Mouse (Mus musculus) lung, adult 2 months (tissue): ENCODE measurements around the gene Krr1. TPM values are rescaled to one million over a fixed set of nuclear protein-coding genes. Genes with fewer than 3 reads are reported as not detected.
"Not testable (repeated sequence)": the region's sequence is repeated elsewhere in the genome, so short reads cannot be mapped to it uniquely, and the experiment has no call there.

Experiments used
- DNase-seq: peaks from one replicate; pipeline ENCODE4 v3.0.0; 2022
- H3K4me1 ChIP-seq: fragments of 200-500 bp; 2 replicates; pipeline ENCODE4 v1.6.1; 2011; ENCODE audit warnings: low read length; ENCODE audit not compliant: control insufficient read depth, insufficient read depth
- H3K4me3 ChIP-seq: fragments of 200-500 bp; replicated peaks from 2 replicates; pipeline ENCODE3; 2011; ENCODE audit warnings: low read depth, mild to moderate bottlenecking, control low read depth, low read length; ENCODE audit errors: extremely low read depth
- CTCF ChIP-seq: fragments of 200-500 bp; IDR thresholded peaks from 2 replicates; pipeline ENCODE4 v1.5.1; 2011; ENCODE audit warnings: mild to moderate bottlenecking, low read length, control low read depth; ENCODE audit not compliant: insufficient read depth
- POLR2A ChIP-seq: fragments of 200-500 bp; IDR thresholded peaks from 2 replicates; pipeline ENCODE4 v1.6.1; 2011; ENCODE audit warnings: low read depth, mild to moderate bottlenecking, control low read depth, low read length, borderline replicate concordance; ENCODE audit errors: extremely low read depth
- WGBS: fragments of 180-500 bp; shearing (Covaris S2); methylation state at CpG from one replicate; pipeline ENCODE4 v1.1.7; 2018; 5-methylcytosine and 5-hydroxymethylcytosine counted together
- polyA plus RNA-seq: library from polyadenylated mRNA; depleted of rRNA; stranded (reverse); fragments of >200 nt; gene quantifications from 2 replicates; pipeline ENCODE4 v1.2.3, GENCODE M21; 2012; rRNA removed

The Krr1 gene
- polyA plus RNA-seq, 1 experiment: 6.3 TPM

DNA sequence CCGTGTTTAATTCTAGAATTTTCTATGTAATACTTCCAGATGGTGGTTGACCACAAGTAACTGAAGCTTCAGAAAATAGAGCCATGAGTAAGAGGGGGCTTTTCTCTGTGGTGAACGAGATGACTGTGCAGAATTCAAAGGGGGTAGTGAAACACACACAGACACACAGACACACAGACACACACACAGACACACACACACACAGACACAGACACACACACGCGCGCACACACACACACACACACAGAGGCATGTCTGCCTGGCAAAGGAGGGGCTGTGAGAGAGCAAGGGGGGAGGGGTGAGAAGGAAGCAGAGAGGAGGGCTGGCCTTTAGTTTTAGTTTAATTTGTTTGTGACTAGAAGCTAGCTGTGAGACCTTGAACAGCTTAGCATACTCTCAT, 28.1 kb downstream of the Krr1 start:
- TF ChIP-seq POLR2A (no peak), CTCF (no peak)
- Histone ChIP-seq H3K4me1 (no peaks in the 10 kb centered on the region), H3K4me3 (no peak overlapping the region)
- 75% methylated on average over 5 of the region's 5 CpGs for WGBS
- no peak for DNase-seq

DNA sequence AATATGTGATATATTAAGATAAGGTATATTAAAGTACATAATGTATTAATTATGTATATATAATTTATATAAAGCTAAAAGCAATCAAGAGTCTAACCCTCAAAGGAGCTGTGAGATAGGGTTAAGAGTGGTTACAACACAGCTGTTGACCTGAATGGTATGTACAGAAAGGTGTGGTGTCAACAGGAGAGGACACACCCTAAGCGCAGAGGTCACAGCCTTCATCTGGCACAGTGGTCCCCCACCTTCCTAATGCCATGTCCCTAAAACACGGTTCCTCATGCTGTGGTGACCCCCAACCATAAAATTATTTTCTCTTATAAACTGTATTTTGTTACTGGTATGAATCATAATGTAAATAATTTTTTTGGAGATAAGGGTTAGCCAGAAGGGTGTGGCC, 28.9 kb downstream of the Krr1 start:
- Histone ChIP-seq H3K4me1 (no peaks in the 10 kb centered on the region), H3K4me3 (no peak overlapping the region)
- no peak for DNase-seq
- 75% methylated on average over 2 of the region's 2 CpGs for WGBS
- TF ChIP-seq CTCF (no peak), POLR2A (no peak)

DNA sequence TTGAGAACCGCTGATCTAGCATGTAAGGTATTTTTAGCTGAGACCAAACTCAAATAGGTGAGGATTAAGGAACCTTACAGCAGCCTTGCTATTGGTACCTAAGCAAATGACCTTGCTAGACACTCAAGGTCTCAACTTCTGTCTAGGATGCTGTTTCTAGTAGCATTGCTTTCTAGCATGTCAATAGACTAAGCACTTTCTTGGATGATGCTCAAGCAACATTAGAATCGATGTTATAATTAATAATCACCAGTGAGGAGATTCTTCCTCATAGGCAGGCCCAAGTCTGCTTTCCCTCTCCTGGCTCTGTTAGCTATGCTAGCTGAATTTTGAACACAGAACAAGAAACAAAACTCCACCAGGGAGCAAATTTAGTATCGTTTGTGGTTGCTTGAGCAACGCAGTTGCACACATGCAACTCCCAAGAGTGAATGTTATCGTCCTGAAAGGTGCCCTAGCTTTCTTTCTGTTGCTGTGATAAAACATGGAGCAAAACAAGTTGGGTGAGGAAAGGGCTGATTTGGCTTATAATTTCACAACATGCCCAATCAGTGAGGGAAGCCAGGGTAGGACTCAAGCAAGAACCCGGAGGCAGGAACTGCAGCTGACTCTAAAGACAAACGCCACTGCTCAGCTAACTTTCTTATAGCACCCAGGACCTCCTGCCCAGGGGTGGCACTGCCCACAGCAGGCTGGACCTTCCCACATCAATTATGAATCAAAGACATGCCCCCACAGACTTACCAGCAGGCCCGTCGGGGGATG, 29.5 kb downstream of the Krr1 start:
- Histone ChIP-seq H3K4me3 (no peak overlapping the region), H3K4me1 (no peaks in the 10 kb centered on the region)
- DNase-seq: no peak
- TF ChIP-seq POLR2A (no peak), CTCF (no peak)
- WGBS: 64% methylated on average over 9 of the region's 9 CpGs

DNA sequence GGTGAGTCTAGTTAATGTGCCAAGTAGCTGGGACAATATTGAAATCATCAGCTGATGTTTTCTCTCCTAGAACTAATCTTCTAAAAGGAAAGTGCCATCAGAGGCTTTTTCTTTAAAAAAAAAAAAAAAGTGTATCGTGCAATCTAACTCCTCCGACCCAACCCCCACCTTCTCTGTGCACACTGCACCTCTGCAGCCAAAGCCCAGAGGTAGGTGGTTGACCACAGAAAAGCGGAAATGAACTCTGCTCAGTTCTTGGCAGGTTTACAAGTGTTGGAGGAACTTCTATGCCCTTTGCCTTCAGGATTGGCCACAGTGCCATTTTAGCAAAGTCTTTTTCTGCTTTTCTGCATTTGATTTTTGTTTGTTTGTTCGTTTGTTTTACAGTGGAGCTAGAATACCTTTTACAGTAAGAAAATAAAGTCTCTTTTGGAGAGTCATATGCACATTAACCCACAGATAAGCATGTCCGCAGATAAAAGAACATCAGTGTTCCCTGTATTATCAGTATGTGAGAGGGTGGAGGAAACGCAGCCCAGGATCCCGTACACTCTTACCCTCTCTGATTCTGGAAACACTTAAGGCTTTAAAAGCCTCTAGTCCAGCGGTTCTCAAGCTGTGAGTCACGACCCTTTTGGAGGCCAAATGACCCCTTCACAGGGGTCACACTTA, 30.2 kb downstream of the Krr1 start, which contains the start of gene Glipr1:
TSS of gene Glipr1 (minus strand) at position 88 of the 672 bp plus-strand sequence.
- 38% methylated on average over 9 of the region's 9 CpGs for WGBS
- DNase-seq: no peak
- TF ChIP-seq CTCF: no peak
- TF ChIP-seq POLR2A: no peak
- Histone ChIP-seq H3K4me1 (no peaks in the 10 kb centered on the region), H3K4me3 (no peak within 1 kb of the TSS)

DNA sequence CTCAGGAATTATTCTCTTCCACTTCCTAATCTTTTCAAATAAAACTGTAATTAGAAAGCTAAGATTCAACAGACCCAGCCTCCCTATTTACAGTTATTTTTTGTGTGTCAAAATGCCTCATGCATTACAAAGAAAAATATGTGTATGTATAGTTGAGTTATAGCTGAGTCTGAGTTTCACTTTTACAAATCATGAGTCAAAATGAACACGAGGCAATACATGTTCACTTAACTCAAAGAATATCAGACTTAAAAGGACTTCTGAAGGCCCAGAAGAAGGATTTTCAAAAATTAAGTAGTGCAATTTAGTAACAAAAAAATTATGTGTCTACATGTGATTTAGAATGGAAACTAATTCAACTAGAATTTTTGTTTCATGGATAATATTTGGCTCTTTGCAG, 37.0 kb downstream of the Krr1 start:
- WGBS: 74% methylated on average over 1 of the region's 1 CpGs
- not testable (repeated sequence) for H3K4me3 ChIP-seq, DNase-seq, H3K4me1 ChIP-seq

DNA sequence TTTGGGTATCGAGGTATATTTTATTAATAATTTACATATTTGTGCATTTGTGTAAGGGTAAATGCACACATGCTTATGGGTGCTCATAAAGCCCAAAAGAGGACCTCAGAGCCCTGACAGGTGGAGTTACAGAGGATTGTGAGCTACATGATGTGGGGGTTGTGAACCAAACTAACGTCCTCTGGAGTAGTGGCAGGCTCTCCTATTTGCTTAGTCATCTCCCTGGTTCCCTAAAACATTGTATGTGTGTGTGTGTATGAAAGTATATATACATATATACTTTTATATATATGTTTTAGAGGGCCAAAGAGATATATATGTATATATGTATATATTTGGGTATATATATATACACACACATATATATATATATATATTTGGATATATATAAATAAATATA, 51.1 kb downstream of the Krr1 start:
- no peak overlapping the region for H3K4me3 ChIP-seq
- WGBS: 61% methylated on average over 2 of the region's 2 CpGs
- no peak for DNase-seq
- TF ChIP-seq CTCF: no peak
- no peak for TF ChIP-seq POLR2A
- no peaks in the 10 kb centered on the region for H3K4me1 ChIP-seq

DNA sequence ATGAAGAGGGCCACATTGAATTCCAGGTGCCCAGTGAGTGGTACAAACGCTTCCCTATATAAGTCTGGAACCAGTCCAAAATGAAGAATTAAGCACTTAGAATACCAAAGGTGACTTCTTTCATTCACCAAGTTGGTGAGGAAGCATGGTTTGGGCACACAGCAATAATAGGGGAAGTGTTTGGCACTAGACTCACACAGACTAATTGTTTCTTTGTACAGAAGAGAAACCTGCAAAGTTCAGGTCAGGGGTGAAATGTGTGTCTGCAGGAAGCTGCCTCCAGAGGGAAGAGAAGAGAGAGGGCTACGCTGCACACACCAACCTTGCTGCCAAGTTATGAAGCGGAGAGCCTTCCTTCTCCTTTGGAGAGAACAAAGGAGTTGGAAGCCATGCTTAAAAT, 56.2 kb downstream of the Krr1 start:
- H3K4me1 ChIP-seq, DNase-seq, H3K4me3 ChIP-seq: not testable (repeated sequence)
- WGBS: 66% methylated on average over 3 of the region's 3 CpGs

Other genes starting within 250 kb of the Krr1 start
- 10.6 and 16.1 TPM in 2 replicates for gene Glipr1, start 30.0 kb downstream of the Krr1 start, polyA plus RNA-seq
- not detected in 2 replicates for gene Glipr1l1, start 87.5 kb downstream of the Krr1 start, polyA plus RNA-seq
- gene Glipr1l2, start 110.7 kb downstream of the Krr1 start, polyA plus RNA-seq: not detected in 2 replicates
- not detected in 2 replicates for gene Glipr1l3, start 187.7 kb downstream of the Krr1 start, polyA plus RNA-seq
- gene Caps2, start 191.0 kb downstream of the Krr1 start, polyA plus RNA-seq: 0.10 and 0.37 TPM in 2 replicates